Mouse (Mus musculus) fat pad, adult 2 months (tissue): Measurements from ENCODE around the gene Psmc2.

Source experiments
- DNase-seq: peaks from one replicate; pipeline ENCODE4 v3.0.0-alpha.2; 2011; ENCODE audit warnings: low read depth, low spot score; ENCODE audit errors: extremely low read depth

The Psmc2 gene

GRCm38 (mm10) chr5:21803691-21804188 is 18.7 kb downstream of the Psmc2 start:
- no peak for DNase-seq

- DNase-seq: no peak
These were observed 19.8 kb downstream of the Psmc2 start for GRCm38 (mm10) chr5:21804837-21805236.

- DNase-seq: no peak
These were observed 25.8 kb downstream of the Psmc2 start for GRCm38 (mm10) chr5:21810924-21811323.

- no peak for DNase-seq
These were observed 28.9 kb downstream of the Psmc2 start for GRCm38 (mm10) chr5:21813994-21814393.

- no peak for DNase-seq
These were observed 41.3 kb downstream of the Psmc2 start for GRCm38 (mm10) chr5:21826370-21826769.

GRCm38 (mm10) chr5:21827643-21828042 is 42.6 kb downstream of the Psmc2 start:
- DNase-seq: no peak

- no peak for DNase-seq
These were observed 43.8 kb downstream of the Psmc2 start for GRCm38 (mm10) chr5:21828855-21829254.

- no peak for DNase-seq
These were observed 46.7 kb downstream of the Psmc2 start for GRCm38 (mm10) chr5:21831761-21832160.

- no peak for DNase-seq
These were observed 59.6 kb downstream of the Psmc2 start for GRCm38 (mm10) chr5:21844676-21845075.

- DNase-seq: no peak
These were observed 61.7 kb downstream of the Psmc2 start for GRCm38 (mm10) chr5:21846616-21847290.

GRCm38 (mm10) chr5:21847438-21847837 is 62.4 kb downstream of the Psmc2 start:
- DNase-seq: no peak

GRCm38 (mm10) chr5:21851679-21852340 is 66.7 kb downstream of the Psmc2 start:
- no peak for DNase-seq
